Mouse (Mus musculus): ENCODE data around the gene Tspan11.

- TF ChIP-seq CTCF (IDR thresholded peaks at IDR 0.05; ENCODE audit: extremely low read depth, insufficient read depth, low read length) (no peak), POLR2A (IDR thresholded peaks at IDR 0.05; ENCODE audit: extremely low read depth, insufficient read depth, low read length) (no peak)
Observed at GRCm38 (mm10) chr6:127868546-127868945, 18.8 kb upstream of the Tspan11 start.
